Mouse (Mus musculus) liver, postnatal 0 days (tissue): ENCODE results near the gene Osbpl3.

Experiments used
- CTCF ChIP-seq: sonication (generic); IDR thresholded peaks from 2 replicates; pipeline ENCODE4 v1.5.1; 2016; ENCODE audit warnings: antibody characterized with exemption, low read depth
- EP300 ChIP-seq: IDR thresholded peaks from 2 replicates; pipeline ENCODE4 v1.6.1; 2016; ENCODE audit warnings: antibody characterized with exemption, low read depth, mild to moderate bottlenecking

DNA sequence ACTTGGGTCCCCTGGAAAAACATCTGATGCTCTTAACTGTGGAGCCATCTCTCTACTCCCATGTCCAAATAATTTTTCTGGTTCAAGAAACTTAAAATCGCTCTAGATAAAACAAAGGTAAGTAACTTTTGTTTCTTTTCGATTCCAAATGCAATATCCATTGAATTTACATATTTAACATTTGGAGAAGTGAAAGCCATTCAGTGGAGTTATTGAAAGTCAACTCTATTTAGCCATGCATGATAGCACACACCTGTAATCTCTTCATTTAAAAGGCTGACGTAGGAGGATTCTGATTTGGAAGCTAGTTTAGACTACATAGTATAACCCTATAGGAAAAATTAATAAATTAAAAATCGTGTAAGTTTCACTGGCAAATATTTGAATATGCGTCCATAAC is 25.5 kb upstream of the Osbpl3 start:
- TF ChIP-seq EP300 (no peak), CTCF (no peak)
